10 mouse cellular contexts compared by ENCODE assay signal in genomic region chr11:76530966-76531678, GRCm38 (mm10).
DNase-seq lines count a peak whose midpoint lies in the region; ATAC-seq and TF ChIP-seq lines count a peak whose summit lies in the region.
"Had no signal": no experiment of that assay in that cellular context is flagged by ENCODE, and none has a peak within 500 bp of the region (broad histone marks: within the 10 kb centered on the region; RNA-seq: fewer than 3 reads in every experiment).

No protein-coding gene starts in this region.

- H3K36me3 ChIP-seq in limb, embryonic 14.5 days (ENCODE audit: control insufficient read depth, insufficient read depth, low read length) = no peaks in the 10 kb centered on the region
- H3K36me3 ChIP-seq in stomach, postnatal 0 days (ENCODE audit: control insufficient read depth, insufficient read depth, low read length) = no peaks in the 10 kb centered on the region
- H3K36me3 ChIP-seq: embryonic facial prominence, embryonic 12.5 days had no signal

- H3K4me3 ChIP-seq in limb, embryonic 14.5 days (replicated peaks; ENCODE audit: low read length) = no peak overlapping the region
- H3K4me3 ChIP-seq in stomach, postnatal 0 days (ENCODE audit: low read depth, low read length) = no peak overlapping the region
- H3K4me3 ChIP-seq: embryonic facial prominence, embryonic 12.5 days had no signal

- TF ChIP-seq CTCF in stomach, postnatal 0 days (IDR thresholded peaks at IDR 0.05; ENCODE audit: low read depth) = no peak

- H3K27me3 ChIP-seq in limb, embryonic 14.5 days (ENCODE audit: control insufficient read depth, insufficient read depth, low read length) = no peaks in the 10 kb centered on the region
- no peaks in the 10 kb centered on the region for H3K27me3 ChIP-seq in stomach, postnatal 0 days (ENCODE audit: control insufficient read depth, insufficient read depth, low read length)
- H3K27me3 ChIP-seq: embryonic facial prominence, embryonic 12.5 days had no signal

- H3K9me3 ChIP-seq in limb, embryonic 14.5 days (ENCODE audit: control insufficient read depth, low read length) = no peaks in the 10 kb centered on the region
- no peaks in the 10 kb centered on the region for H3K9me3 ChIP-seq in stomach, postnatal 0 days (ENCODE audit: control insufficient read depth, low read length)
- H3K9me3 ChIP-seq: embryonic facial prominence, embryonic 12.5 days had no signal

- TF ChIP-seq EP300 in stomach, postnatal 0 days (optimal IDR thresholded peaks at IDR 0.05) = no peak

- H3K4me1 ChIP-seq in limb, embryonic 14.5 days (ENCODE audit: control insufficient read depth, insufficient read depth, low read length) = peaks cover 12% of the 10 kb centered on the region
- H3K4me1 ChIP-seq in stomach, postnatal 0 days (replicated peaks; ENCODE audit: control insufficient read depth, insufficient read depth) = no peaks in the 10 kb centered on the region

- TF ChIP-seq POLR2A in limb, embryonic 14.5 days (IDR thresholded peaks at IDR 0.05; ENCODE audit: borderline replicate concordance, extremely low read depth, insufficient read depth, insufficient read length) = no peak

- WGBS in limb, embryonic 14.5 days = 38% methylated on average over 7 of the region's 7 CpGs
- 46% methylated on average over 7 of the region's 7 CpGs for WGBS in stomach, postnatal 0 days

- H3K4me2 ChIP-seq in limb, embryonic 14.5 days (replicated peaks; ENCODE audit: low read depth, low read length, severe bottlenecking) = no peak overlapping the region
- H3K4me2 ChIP-seq in stomach, postnatal 0 days (replicated peaks; ENCODE audit: low read depth) = no peak overlapping the region
- H3K4me2 ChIP-seq: embryonic facial prominence, embryonic 12.5 days had no signal

- no peak overlapping the region for H3K27ac ChIP-seq in limb, embryonic 14.5 days (replicated peaks; ENCODE audit: low read depth, low read length)
- H3K27ac ChIP-seq in stomach, postnatal 0 days (replicated peaks) = no peak overlapping the region
- H3K27ac ChIP-seq: embryonic facial prominence, embryonic 12.5 days had no signal

- H3K9ac ChIP-seq in limb, embryonic 14.5 days (ENCODE audit: low read depth, low read length, severe bottlenecking) = no peak overlapping the region
- H3K9ac ChIP-seq in stomach, postnatal 0 days (ENCODE audit: low read length) = no peak overlapping the region
- H3K9ac ChIP-seq: embryonic facial prominence, embryonic 12.5 days had no signal

- ATAC-seq in limb, embryonic 14.5 days (ENCODE audit: low FRiP score, low read depth) = peak; percentile 55
- ATAC-seq in stomach, postnatal 0 days (ENCODE audit: low FRiP score, low TSS enrichment) = peak; percentile 78
- ATAC-seq: activated CD4-positive, CD25-positive, alpha-beta regulatory T cell, adult 4 months had no signal

- peak; percentile 35 for DNase-seq in thymus, postnatal 14 days
- no peak for DNase-seq in thymus, postnatal 25 days
- DNase-seq in forelimb bud, embryonic 11.5 days (ENCODE audit: low read depth, low spot score) = peak; percentile 61
- DNase-seq in limb, embryonic 14.5 days (ENCODE audit: low spot score) = no peak
- no peak for DNase-seq in stomach, postnatal 0 days (ENCODE audit: low spot score)
- DNase-seq in kidney, adult 11 months = no peak
- no peak for DNase-seq in kidney, postnatal 36 days
- DNase-seq in lung, adult 18-20 months = no peak

Comparison
In these comparisons a context has a peak if more than half of its experiments do, and no peak if none do; other contexts are left out.
1. DNase-seq: peak in thymus, postnatal 14 days (single experiment) and forelimb bud, embryonic 11.5 days (single experiment); none in thymus, postnatal 25 days (single experiment), limb, embryonic 14.5 days (single experiment), stomach, postnatal 0 days (single experiment), kidney, adult 11 months (single experiment), kidney, postnatal 36 days (0 of 2) and lung, adult 18-20 months (0 of 2).